Mouse (Mus musculus) liver, embryonic 13.5 days (tissue): ENCODE measurements around the gene Map2k5. TPM values are rescaled to one million over a fixed set of nuclear protein-coding genes. Genes with fewer than 3 reads are reported as not detected.
A peak's percentile ranks its signal among the peaks of the same experiment; 100 is the strongest.

Experiments used
- ATAC-seq: fragments of 200-750 bp; cut with Nextera tagmentation; 2 replicates; pipeline ENCODE4 v1.8.0; 2017; ENCODE audit warnings: low read depth, mild to moderate bottlenecking, moderate number of reproducible peaks, moderate library complexity
- DNase-seq: peaks from one replicate; pipeline ENCODE4 v3.0.0; 2022
- H3K27ac ChIP-seq: fragments of 300-500 bp; sonication (generic); 2 replicates; pipeline ENCODE4 v1.5.1; 2015; ENCODE audit warnings: moderate library complexity, mild to moderate bottlenecking, inconsistent platforms
- H3K27me3 ChIP-seq: fragments of 300-500 bp; sonication (generic); 2 replicates; pipeline ENCODE4 v1.6.1; 2015; ENCODE audit warnings: mild to moderate bottlenecking, inconsistent platforms
- H3K36me3 ChIP-seq: fragments of 300-500 bp; sonication (generic); 2 replicates; pipeline ENCODE4 v1.6.1; 2015; ENCODE audit warnings: mild to moderate bottlenecking, inconsistent platforms
- H3K4me1 ChIP-seq: fragments of 300-500 bp; sonication (generic); replicated peaks from 2 replicates; pipeline ENCODE4 v1.6.1; 2015; ENCODE audit warnings: inconsistent platforms
- H3K4me2 ChIP-seq: fragments of 300-500 bp; sonication (generic); 2 replicates; pipeline ENCODE4 v1.6.1; 2015; ENCODE audit warnings: inconsistent platforms, mild to moderate bottlenecking, moderate library complexity
- H3K4me3 ChIP-seq: fragments of 300-500 bp; sonication (generic); replicated peaks from 2 replicates; pipeline ENCODE4 v1.5.1; 2015; ENCODE audit warnings: mild to moderate bottlenecking, inconsistent platforms
- H3K9ac ChIP-seq: fragments of 300-500 bp; sonication (generic); 2 replicates; pipeline ENCODE4 v1.6.1; 2015; ENCODE audit warnings: mild to moderate bottlenecking, inconsistent platforms
- H3K9me3 ChIP-seq: fragments of 300-500 bp; sonication (generic); replicated peaks from 2 replicates; pipeline ENCODE4 v1.6.1; 2016; ENCODE audit warnings: inconsistent platforms
- WGBS: fragments of 180-500 bp; shearing (Covaris S2); methylation state at CpG from one replicate; pipeline ENCODE4 v1.1.7; 2015; ENCODE audit not compliant: insufficient replicate concordance; 5-methylcytosine and 5-hydroxymethylcytosine counted together
- polyA plus RNA-seq: library from polyadenylated mRNA; unstranded; fragments of >200 nt; fragmentation: Nextera tagmentation; extraction: Ambion mirVana; gene quantifications from 2 replicates; pipeline ENCODE4 v1.2.1, GENCODE M21; 2015

Map2k5 gene
- polyA plus RNA-seq, result 10.5 and 11.0 TPM in 2 replicates

DNA sequence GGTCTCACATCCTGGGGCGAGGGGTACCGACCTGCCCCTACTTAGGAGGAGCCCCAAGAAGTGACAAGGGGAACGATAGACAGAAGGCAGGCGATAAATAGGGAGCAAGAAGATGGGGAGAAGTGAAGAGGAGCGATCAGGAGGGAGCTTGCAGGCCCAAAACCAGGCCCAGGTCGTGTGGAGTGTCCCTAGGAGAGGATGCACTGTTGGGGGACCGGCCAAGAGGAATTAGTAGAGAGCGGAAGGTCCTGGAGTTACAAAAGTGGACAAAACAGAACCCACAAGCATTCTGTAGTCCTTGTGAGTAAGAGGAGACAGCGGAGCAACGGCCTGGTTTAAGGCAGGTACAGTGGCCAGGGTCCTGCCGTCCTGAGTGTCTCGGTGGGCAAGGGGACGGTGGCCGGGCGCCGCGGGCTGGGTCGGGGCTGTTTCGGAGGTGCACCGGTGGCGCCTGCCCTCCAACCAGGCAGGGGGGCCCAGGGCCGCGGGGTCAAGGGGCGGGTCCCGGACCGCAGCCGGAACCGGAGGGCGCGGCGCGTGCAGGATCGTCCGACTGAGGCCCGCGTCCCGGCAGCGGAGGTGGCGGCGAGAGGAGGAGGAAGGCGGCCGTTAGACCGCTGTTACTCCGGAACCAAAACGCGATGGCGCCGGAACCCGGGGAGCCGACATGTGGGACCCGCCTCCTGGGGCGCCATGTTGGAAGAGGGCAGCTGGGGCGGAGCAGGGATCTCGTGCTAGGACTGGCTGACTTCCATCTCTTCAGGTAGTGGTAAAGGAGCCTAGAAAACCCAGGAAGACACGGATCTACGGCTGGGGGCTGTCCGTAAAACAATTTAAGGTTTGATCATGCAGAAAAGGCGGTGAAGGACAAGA is at the start of gene Map2k5:
TSS of gene Map2k5 (minus strand) at position 633 of the 873 bp plus-strand sequence.
- ATAC-seq, result peak; percentile 94
- under 1% methylated on average over 58 of the region's 58 CpGs for WGBS
- H3K36me3 ChIP-seq, result no peaks in the 10 kb centered on the region; the same call in 1 of the 2 replicates
- peaks cover 43% of the 10 kb centered on the region for H3K4me1 ChIP-seq
- no peaks in the 10 kb centered on the region for H3K27me3 ChIP-seq
- H3K4me3 ChIP-seq, result peak within 1 kb of the TSS; percentile 83
- H3K9ac ChIP-seq, result peak within 1 kb of the TSS; percentile 91
- DNase-seq, result peak; percentile 87
- no peaks in the 10 kb centered on the region for H3K9me3 ChIP-seq
- peak within 1 kb of the TSS; percentile 86 for H3K4me2 ChIP-seq
- H3K27ac ChIP-seq, result peak within 1 kb of the TSS; percentile 86

DNA sequence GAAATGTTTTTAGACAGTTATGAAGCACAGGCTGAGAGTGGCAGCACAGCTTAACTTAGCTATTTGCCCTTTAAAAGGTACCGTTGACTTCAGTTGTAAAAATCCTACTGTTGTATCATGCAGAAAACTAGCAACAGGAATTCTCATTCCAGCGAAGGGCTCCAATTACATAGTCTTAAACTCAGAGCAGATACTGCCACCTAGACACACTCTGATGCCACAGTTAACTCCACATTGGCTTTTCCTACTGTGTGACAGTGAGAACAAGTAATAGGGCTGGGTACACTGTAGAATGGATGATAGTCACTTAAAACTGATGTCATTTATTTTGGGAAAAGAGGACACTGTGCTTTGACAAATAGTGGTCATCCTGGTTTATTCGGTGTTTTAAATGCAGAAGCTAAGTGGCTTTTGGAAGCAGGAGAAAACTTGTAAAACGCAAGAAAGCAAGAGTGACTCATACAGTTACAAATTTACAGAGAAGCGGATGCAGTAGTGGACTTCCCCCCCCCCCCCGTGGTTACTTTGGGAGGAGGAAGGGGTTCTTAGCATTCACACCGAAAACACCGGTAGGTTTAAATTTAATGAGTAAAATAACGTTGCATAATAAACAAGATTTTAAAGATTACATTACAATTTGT is 43.5 kb upstream of the Map2k5 start:
- Histone ChIP-seq H3K4me2 (no peak overlapping the region), H3K36me3 (no peaks in the 10 kb centered on the region), H3K9me3 (no peaks in the 10 kb centered on the region), H3K4me3 (no peak overlapping the region), H3K4me1 (no peaks in the 10 kb centered on the region), H3K9ac (no peak overlapping the region), H3K27ac (no peak overlapping the region), H3K27me3 (no peaks in the 10 kb centered on the region)
- DNase-seq (no peak), ATAC-seq (no peak)
- WGBS, result 49% methylated on average over 9 of the region's 9 CpGs

DNA sequence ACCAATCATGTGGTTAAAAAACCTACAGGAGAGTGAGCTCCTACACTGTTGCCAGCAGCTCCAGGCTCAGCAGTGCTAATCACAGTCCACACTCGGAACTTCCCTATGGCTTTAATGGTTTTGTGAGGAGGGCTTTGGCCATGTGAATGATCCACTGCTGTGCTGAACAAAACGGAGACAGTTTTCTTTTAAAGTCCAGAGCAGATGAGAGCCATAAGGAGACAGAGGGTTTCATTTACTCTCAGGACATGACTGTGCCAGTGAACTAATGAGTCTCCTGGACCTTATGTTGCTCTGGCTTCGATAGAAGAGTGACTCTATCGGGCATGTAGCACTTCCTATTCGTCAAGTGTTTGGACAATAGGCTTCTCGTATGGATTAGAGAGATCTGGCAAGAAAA is 42.7 kb upstream of the Map2k5 start:
- Histone ChIP-seq H3K4me1 (no peaks in the 10 kb centered on the region), H3K27ac (no peak overlapping the region), H3K9me3 (no peaks in the 10 kb centered on the region), H3K4me2 (no peak overlapping the region), H3K36me3 (no peaks in the 10 kb centered on the region), H3K27me3 (no peaks in the 10 kb centered on the region), H3K9ac (no peak overlapping the region), H3K4me3 (no peak overlapping the region)
- ATAC-seq (no peak), DNase-seq (no peak)
- WGBS, result 57% methylated on average over 6 of the region's 6 CpGs

DNA sequence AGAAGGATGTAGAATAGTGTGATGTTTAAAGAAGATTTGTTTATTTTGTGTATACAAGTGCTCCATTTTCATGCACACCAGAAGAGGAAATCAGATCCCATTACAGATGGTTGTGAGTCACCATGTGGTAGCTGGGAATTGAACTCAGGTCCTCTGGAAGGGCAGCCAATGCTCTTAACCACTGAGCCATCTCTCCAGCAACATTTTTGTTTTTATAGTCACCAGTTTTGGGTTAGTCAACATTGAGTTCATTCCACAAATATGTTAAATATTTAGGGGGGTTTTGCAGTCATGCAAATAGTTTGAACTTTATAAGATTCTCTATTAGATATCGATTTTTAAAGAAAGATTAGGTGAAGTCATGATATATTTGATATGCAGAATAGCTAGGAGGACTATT is 22.5 kb upstream of the Map2k5 start:
- Histone ChIP-seq H3K36me3 (no peaks in the 10 kb centered on the region), H3K9ac (no peak overlapping the region), H3K9me3 (no peaks in the 10 kb centered on the region), H3K4me2 (no peak overlapping the region), H3K4me1 (peaks cover 22% of the 10 kb centered on the region), H3K27ac (no peak overlapping the region), H3K4me3 (no peak overlapping the region), H3K27me3 (no peaks in the 10 kb centered on the region)
- 64% methylated on average over 1 of the region's 1 CpGs for WGBS
- ATAC-seq (no peak), DNase-seq (no peak)

- H3K4me3 ChIP-seq, result peak overlapping the region; percentile 90
- H3K4me2 ChIP-seq, result peak overlapping the region; percentile 98
- H3K27ac ChIP-seq, result peak overlapping the region; percentile 92
- no peaks in the 10 kb centered on the region for H3K27me3 ChIP-seq
- peak overlapping the region; percentile 88 for H3K9ac ChIP-seq
- peaks cover 22% of the 10 kb centered on the region for H3K4me1 ChIP-seq
- ATAC-seq, result peak; percentile 37
- no peaks in the 10 kb centered on the region for H3K9me3 ChIP-seq
- DNase-seq, result no peak
- 2% methylated on average over 8 of the region's 8 CpGs for WGBS
- no peaks in the 10 kb centered on the region for H3K36me3 ChIP-seq
Measured at GRCm38 (mm10) chr9:63399463-63399815, 21.7 kb upstream of the Map2k5 start.

- Histone ChIP-seq H3K36me3 (no peaks in the 10 kb centered on the region), H3K9me3 (no peaks in the 10 kb centered on the region), H3K4me3 (peak within 1 kb of the TSS; percentile 90), H3K4me1 (peaks cover 22% of the 10 kb centered on the region), H3K27me3 (no peaks in the 10 kb centered on the region), H3K27ac (peak within 1 kb of the TSS; percentile 92), H3K4me2 (peak within 1 kb of the TSS; percentile 98), H3K9ac (peak within 1 kb of the TSS; percentile 88)
- ATAC-seq (peak; percentile 99), DNase-seq (peak; percentile 98)
- under 1% methylated on average over 74 of the region's 74 CpGs for WGBS
Measured at GRCm38 (mm10) chr9:63398611-63399462, 21.1 kb upstream of the Map2k5 start, which contains the start of gene 2300009A05Rik. Gene 2300009A05Rik, minus strand, starts transcription at chr9:63399246.

DNA sequence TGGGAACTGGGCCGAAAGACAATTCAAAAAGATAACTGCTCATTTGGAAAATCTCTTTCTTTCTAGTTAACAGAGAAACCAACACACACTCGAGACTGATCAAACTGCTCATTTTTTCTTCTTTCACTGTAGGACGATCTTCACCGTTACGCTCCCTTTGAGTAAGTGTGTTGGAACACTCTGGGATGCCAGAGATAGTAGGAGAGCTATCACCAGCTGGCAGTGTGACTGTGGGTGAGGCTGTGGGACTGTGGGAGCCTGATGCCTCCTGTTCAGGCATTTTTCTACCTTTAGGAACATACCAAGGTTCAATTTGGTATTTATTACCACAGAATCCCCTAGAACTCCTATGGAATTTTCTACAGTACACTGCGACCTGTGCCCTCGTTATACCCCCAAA is 17.9 kb upstream of the Map2k5 start:
- Histone ChIP-seq H3K4me1 (peaks cover 22% of the 10 kb centered on the region), H3K4me2 (no peak overlapping the region), H3K9me3 (no peaks in the 10 kb centered on the region), H3K27me3 (no peaks in the 10 kb centered on the region), H3K4me3 (no peak overlapping the region), H3K27ac (no peak overlapping the region), H3K36me3 (no peaks in the 10 kb centered on the region), H3K9ac (0 out of 2 replicates have a peak overlapping the region, but pooled peaks have one; percentile 27)
- 69% methylated on average over 7 of the region's 7 CpGs for WGBS
- DNase-seq, result no peak
- no peak for ATAC-seq

GRCm38 (mm10) chr9:63391307-63391706 is 13.6 kb upstream of the Map2k5 start:
- ATAC-seq (no peak), DNase-seq (no peak)
- no peaks in the 10 kb centered on the region for H3K9me3 ChIP-seq
- H3K4me3 ChIP-seq, result no peak overlapping the region
- H3K36me3 ChIP-seq, result no peaks in the 10 kb centered on the region
- H3K27me3 ChIP-seq, result no peaks in the 10 kb centered on the region
- H3K4me1 ChIP-seq, result peaks cover 6% of the 10 kb centered on the region
- H3K27ac ChIP-seq, result no peak overlapping the region
- no peak overlapping the region for H3K9ac ChIP-seq
- H3K4me2 ChIP-seq, result no peak overlapping the region
- WGBS, result 59% methylated on average over 2 of the region's 2 CpGs

GRCm38 (mm10) chr9:63382761-63383160 is 5.1 kb upstream of the Map2k5 start:
- WGBS, result 62% methylated on average over 4 of the region's 4 CpGs
- H3K9me3 ChIP-seq, result no peaks in the 10 kb centered on the region

GRCm38 (mm10) chr9:63380326-63380725 is 2.6 kb upstream of the Map2k5 start:
- Histone ChIP-seq H3K9ac (no peak overlapping the region), H3K9me3 (no peaks in the 10 kb centered on the region), H3K36me3 (no peaks in the 10 kb centered on the region), H3K4me2 (no peak overlapping the region), H3K27me3 (no peaks in the 10 kb centered on the region), H3K27ac (no peak overlapping the region), H3K4me1 (peaks cover 42% of the 10 kb centered on the region), H3K4me3 (no peak overlapping the region)
- DNase-seq (no peak), ATAC-seq (no peak)
- 77% methylated on average over 3 of the region's 3 CpGs for WGBS

More at GRCm38 (mm10) chr9:63382761-63383160, 5.1 kb upstream of the Map2k5 start:
- no peak overlapping the region for H3K9ac ChIP-seq
- no peak for DNase-seq
- H3K36me3 ChIP-seq, result no peaks in the 10 kb centered on the region
- H3K4me2 ChIP-seq, result no peak overlapping the region
- no peak for ATAC-seq
- peaks cover 21% of the 10 kb centered on the region for H3K4me1 ChIP-seq
- no peak overlapping the region for H3K4me3 ChIP-seq
- no peak overlapping the region for H3K27ac ChIP-seq
- no peaks in the 10 kb centered on the region for H3K27me3 ChIP-seq

DNA sequence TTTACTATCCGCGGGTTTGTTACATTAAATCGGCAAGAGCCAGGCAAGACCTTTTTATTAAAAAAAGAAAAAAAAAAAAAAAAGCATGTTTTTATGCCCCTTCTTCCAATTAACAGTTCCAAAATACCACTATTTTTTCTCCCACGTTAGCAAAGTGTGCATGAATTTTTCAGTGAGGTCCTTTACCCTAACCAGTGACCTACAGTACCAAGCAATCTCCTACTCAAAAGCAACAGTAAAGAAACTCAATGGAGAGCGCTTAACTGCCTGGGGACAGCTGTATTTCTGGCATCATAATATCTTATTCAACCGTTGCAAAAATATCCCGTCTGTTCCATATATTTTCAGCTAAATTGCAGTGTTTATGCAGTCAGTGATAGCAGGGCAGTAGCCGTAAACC is 472 bp upstream of the Map2k5 start:
- Histone ChIP-seq H3K4me2 (peak overlapping the region; percentile 86), H3K9ac (peak overlapping the region; percentile 91), H3K27me3 (no peaks in the 10 kb centered on the region), H3K36me3 (no peaks in the 10 kb centered on the region; the same call in 1 of the 2 replicates), H3K27ac (peak overlapping the region; percentile 86; the same call in 1 of the 2 replicates), H3K4me3 (peak overlapping the region; percentile 83), H3K9me3 (no peaks in the 10 kb centered on the region), H3K4me1 (peaks cover 41% of the 10 kb centered on the region)
- ATAC-seq (no peak), DNase-seq (no peak)
- 18% methylated on average over 8 of the region's 8 CpGs for WGBS
